Mouse (Mus musculus) small intestine, adult 2 months (tissue): ENCODE results near the gene Nme3.

ENCODE experiments used
- CTCF ChIP-seq: fragments of 200-500 bp; IDR thresholded peaks from 2 replicates; pipeline ENCODE4 v1.5.1; 2012; ENCODE audit warnings: low read depth, mild to moderate bottlenecking, control low read depth, inconsistent platforms, low read length, moderate library complexity, mixed read lengths; ENCODE audit not compliant: insufficient replicate concordance, insufficient read length; ENCODE audit errors: extremely low read depth
- POLR2A ChIP-seq: fragments of 200-500 bp; IDR thresholded peaks from 2 replicates; pipeline ENCODE4 v1.6.1; 2012; ENCODE audit warnings: low read depth, mild to moderate bottlenecking, control low read depth, inconsistent platforms, low read length, moderate library complexity

- TF ChIP-seq CTCF (no peak), POLR2A (no peak)
These were observed 594 bp upstream of the Nme3 start for GRCm38 (mm10) chr17:24895571-24896240.
